Comparison of ENCODE assay signal across 16 mouse cellular contexts in the genomic region with DNA sequence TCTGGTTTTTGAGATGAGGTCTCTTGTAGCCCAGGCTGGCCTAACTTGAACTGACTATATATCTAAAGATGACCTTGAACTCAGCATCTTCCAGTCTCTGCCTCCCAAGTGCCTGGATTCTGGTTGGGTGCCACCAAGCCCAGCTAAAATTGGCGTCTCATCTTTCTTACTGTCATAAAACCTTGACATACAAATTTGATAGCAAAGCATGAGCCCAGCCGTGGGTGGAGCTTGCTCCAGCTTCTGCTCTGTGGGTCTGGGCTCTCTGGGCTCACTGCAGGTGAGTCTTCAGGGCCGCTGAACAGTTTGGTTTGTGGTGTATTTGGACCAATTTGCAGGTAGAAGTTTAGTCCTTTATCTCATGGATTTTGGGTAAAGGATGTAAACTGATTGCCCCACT.
"Had no signal": no experiment of that assay in that cellular context is flagged by ENCODE, and none has a peak within 500 bp of the region (broad histone marks: within the 10 kb centered on the region; RNA-seq: fewer than 3 reads in every experiment).

No protein-coding gene starts in this region.

- DNase-seq: heart, postnatal 10 days; heart, postnatal 14 days; heart, postnatal 36 days; heart, postnatal 4 days; kidney, adult 11 months; kidney, adult 18-20 months; kidney, adult 2 months; kidney, adult 8-10 months; kidney, adult 9 months; kidney, postnatal 10 days; kidney, postnatal 14 days; kidney, postnatal 25 days; kidney, postnatal 36 days; kidney, postnatal 4 days; layer of hippocampus, adult 9-11 months; layer of hippocampus, postnatal 36 days had no signal
